In genomic region chr7:4653780-4654179, GRCm38 (mm10) we compare ENCODE assay signal across 9 mouse cellular contexts. TPM values are rescaled to one million over a fixed set of nuclear protein-coding genes. Genes with fewer than 3 reads are reported as not detected.
A peak's percentile ranks its signal among the peaks of the same experiment; 100 is the strongest.
DNase-seq lines count a peak whose midpoint lies in the region; ATAC-seq and TF ChIP-seq lines count a peak whose summit lies in the region.
"Had no signal": no experiment of that assay in that cellular context is flagged by ENCODE, and none has a peak within 500 bp of the region (broad histone marks: within the 10 kb centered on the region; RNA-seq: fewer than 3 reads in every experiment).

No protein-coding gene starts in this region.

- H3K9me3 ChIP-seq in heart, embryonic 10.5 days, result no peaks in the 10 kb centered on the region
- no peaks in the 10 kb centered on the region for H3K9me3 ChIP-seq in midbrain, embryonic 10.5 days (replicated peaks)
- H3K9me3 ChIP-seq: limb, embryonic 15.5 days had no signal

- TF ChIP-seq CTCF in heart, adult 2 months (IDR thresholded peaks at IDR 0.05), result no peak

- no peak overlapping the region for H3K4me3 ChIP-seq in heart, adult 2 months
- H3K4me3 ChIP-seq in heart, embryonic 10.5 days, result no peak overlapping the region
- H3K4me3 ChIP-seq in midbrain, embryonic 10.5 days, result no peak overlapping the region
- H3K4me3 ChIP-seq: limb, embryonic 15.5 days had no signal

- peak in 1 of 2 experiments; percentile 55 for DNase-seq in heart, adult 2 months
- no peak for DNase-seq in heart, embryonic 10.5 days (ENCODE audit: low spot score)
- DNase-seq in A20 (ENCODE audit: low read depth, low spot score), result peak; percentile 92
- peak; percentile 94 for DNase-seq in induced T-regulatory cell, adult 2 months (ENCODE audit: low read depth)
- DNase-seq in thymus, postnatal 4 days, result peak; percentile 83
- DNase-seq in midbrain, embryonic 10.5 days (ENCODE audit: low spot score), result no peak
- no peak for DNase-seq in urinary bladder, postnatal 4 days (ENCODE audit: low spot score in 2 of 2)

- peak overlapping the region; percentile 41 for H3K27ac ChIP-seq in heart, adult 2 months
- no peak overlapping the region for H3K27ac ChIP-seq in heart, embryonic 10.5 days
- H3K27ac ChIP-seq in midbrain, embryonic 10.5 days (replicated peaks), result no peak overlapping the region

- WGBS in heart, adult 2 months, result 51% methylated on average over 7 of the region's 7 CpGs
- 81% methylated on average over 7 of the region's 7 CpGs for WGBS in heart, embryonic 10.5 days
- 88% methylated on average over 7 of the region's 7 CpGs for WGBS in midbrain, embryonic 10.5 days

- peaks cover 11% of the 10 kb centered on the region for H3K79me2 ChIP-seq in heart, adult 2 months (replicated peaks; ENCODE audit: control insufficient read depth, insufficient read depth, low read length)

- no peak for TF ChIP-seq POLR2A in heart, adult 2 months (IDR thresholded peaks at IDR 0.05; ENCODE audit: insufficient read depth, low read depth, low read length)

- H3K36me3 ChIP-seq in heart, adult 2 months (ENCODE audit: control insufficient read depth, insufficient read depth, low read length), result peaks cover 32% of the 10 kb centered on the region
- H3K36me3 ChIP-seq in heart, embryonic 10.5 days, result peaks cover 10% of the 10 kb centered on the region; the same call in 1 of the 2 replicates
- peaks cover 29% of the 10 kb centered on the region for H3K36me3 ChIP-seq in midbrain, embryonic 10.5 days

- peak; percentile 79 for ATAC-seq in monocyte, adult 5-6 weeks (replicated peaks; ENCODE audit: insufficient number of reproducible peaks, low FRiP score, low TSS enrichment, poor library complexity, severe bottlenecking)

- peaks cover 34% of the 10 kb centered on the region for H3K4me1 ChIP-seq in heart, adult 2 months (ENCODE audit: control insufficient read depth, insufficient read depth, low read length)
- H3K4me1 ChIP-seq in heart, embryonic 10.5 days, result peaks cover 57% of the 10 kb centered on the region
- H3K4me1 ChIP-seq in midbrain, embryonic 10.5 days, result peaks cover 23% of the 10 kb centered on the region

- no peaks in the 10 kb centered on the region for H3K27me3 ChIP-seq in heart, adult 2 months (ENCODE audit: control insufficient read depth, insufficient read depth, low read length)
- no peaks in the 10 kb centered on the region for H3K27me3 ChIP-seq in heart, embryonic 10.5 days (ENCODE audit: insufficient read depth, poor library complexity, severe bottlenecking)
- no peaks in the 10 kb centered on the region for H3K27me3 ChIP-seq in midbrain, embryonic 10.5 days (ENCODE audit: low read depth, poor library complexity, severe bottlenecking)
- H3K27me3 ChIP-seq: limb, embryonic 15.5 days had no signal

- intact Hi-C loops in heart, adult 2 months (cut with DNase I), result loop anchor here (10.0 kb wide), 3 partner anchors 141 to 1491 kb away; partner anchors contain the start of genes Fiz1, Gm44973, Rpl28 and Zfp524

- no peak overlapping the region for H3K9ac ChIP-seq in heart, adult 2 months (ENCODE audit: low read depth, low read length)
- H3K9ac ChIP-seq: limb, embryonic 15.5 days had no signal

- no peak for TF ChIP-seq EP300 in heart, adult 2 months (IDR thresholded peaks at IDR 0.05; ENCODE audit: insufficient read depth, low read depth, low read length)

RNA-seq across cellular contexts. Expression of gene Ppp6r1, which starts 5.0 kb away (rescaled TPM):
- 10 to 100 TPM; 67.6 to 71.9 TPM for total RNA-seq in heart, adult 2 months (2021)
- 67.1 and 89.9 TPM in 2 replicates for polyA plus RNA-seq in heart, adult 2 months (2012; rRNA removed)
- polyA plus RNA-seq in heart, embryonic 10.5 days (2016; fragmentation: Nextera tagmentation; extraction: Ambion mirVana), result 8.7 and 16.0 TPM in 2 replicates
- 101 to 191 TPM (median 127 TPM) in 3 replicates for total RNA-seq in monocyte, adult 5-6 weeks (2017)
- 9.2 and 9.8 TPM in 2 replicates for polyA plus RNA-seq in midbrain, embryonic 10.5 days (2016; fragmentation: Nextera tagmentation; extraction: Ambion mirVana)

RNA-seq across cellular contexts. Expression of gene Tmem86b, which starts 22.6 kb away (rescaled TPM):
- total RNA-seq in heart, adult 2 months (2021), result 1 to 10 TPM; 4.2 to 5.3 TPM
- polyA plus RNA-seq in heart, adult 2 months (2012; rRNA removed), result 12.8 and 19.2 TPM in 2 replicates
- 2.8 and 4.4 TPM in 2 replicates for polyA plus RNA-seq in heart, embryonic 10.5 days (2016; fragmentation: Nextera tagmentation; extraction: Ambion mirVana)
- 18.1 to 27.9 TPM (median 21.7 TPM) in 3 replicates for total RNA-seq in monocyte, adult 5-6 weeks (2017)
- 1.8 and 2.8 TPM in 2 replicates for polyA plus RNA-seq in midbrain, embryonic 10.5 days (2016; fragmentation: Nextera tagmentation; extraction: Ambion mirVana)

RNA-seq across cellular contexts. Expression of gene Hspbp1, which starts 31.1 kb away (rescaled TPM):
- total RNA-seq in heart, adult 2 months (2021), result 10 to 100 TPM; 31.9 to 35.0 TPM
- polyA plus RNA-seq in heart, adult 2 months (2012; rRNA removed), result 27.0 and 29.7 TPM in 2 replicates
- 105 and 118 TPM in 2 replicates for polyA plus RNA-seq in heart, embryonic 10.5 days (2016; fragmentation: Nextera tagmentation; extraction: Ambion mirVana)
- total RNA-seq in monocyte, adult 5-6 weeks (2017), result 12.9 to 47.3 TPM (median 16.6 TPM) in 3 replicates
- 132 and 142 TPM in 2 replicates for polyA plus RNA-seq in midbrain, embryonic 10.5 days (2016; fragmentation: Nextera tagmentation; extraction: Ambion mirVana)

RNA-seq across cellular contexts. Expression of gene Brsk1, which starts 36.6 kb away (rescaled TPM):
- 1 to 10 TPM in 1 of 2 experiments, under 1 TPM in 1; 0.89 to 1.5 TPM for total RNA-seq in heart, adult 2 months (2021)
- 1.7 and 2.2 TPM in 2 replicates for polyA plus RNA-seq in heart, adult 2 months (2012; rRNA removed)
- 0.89 and 1.0 TPM in 2 replicates for polyA plus RNA-seq in heart, embryonic 10.5 days (2016; fragmentation: Nextera tagmentation; extraction: Ambion mirVana)
- total RNA-seq in monocyte, adult 5-6 weeks (2017), result not detected in 3 replicates
- polyA plus RNA-seq in midbrain, embryonic 10.5 days (2016; fragmentation: Nextera tagmentation; extraction: Ambion mirVana), result 1.7 and 2.3 TPM in 2 replicates

RNA-seq across cellular contexts. Expression of gene Ptprh, which starts 49.9 kb away (rescaled TPM):
- not detected for total RNA-seq in heart, adult 2 months (2021)
- polyA plus RNA-seq in heart, adult 2 months (2012; rRNA removed), result 0.03 and 0.06 TPM in 2 replicates
- polyA plus RNA-seq in heart, embryonic 10.5 days (2016; fragmentation: Nextera tagmentation; extraction: Ambion mirVana), result not detected in 2 replicates
- total RNA-seq in monocyte, adult 5-6 weeks (2017), result 0.39 TPM in 1 of 3 replicates, not detected in the others
- not detected in 2 replicates for polyA plus RNA-seq in midbrain, embryonic 10.5 days (2016; fragmentation: Nextera tagmentation; extraction: Ambion mirVana)
- polyA plus RNA-seq: limb, embryonic 15.5 days had no signal

Comparison
In these comparisons a context has a peak if more than half of its experiments do, and no peak if none do; other contexts are left out.
1. DNase-seq: peak in A20 (single experiment), induced T-regulatory cell, adult 2 months (single experiment) and thymus, postnatal 4 days (single experiment); none in heart, embryonic 10.5 days (single experiment), midbrain, embryonic 10.5 days (single experiment) and urinary bladder, postnatal 4 days (0 of 2).